Mouse (Mus musculus) embryonic fibroblast, embryonic 13.5 days (primary cell): ENCODE measurements around the gene Akip1.

Experiments
- CTCF ChIP-seq: IDR thresholded peaks from 2 replicates; pipeline ENCODE4 v1.5.1; 2011; ENCODE audit warnings: mild to moderate bottlenecking, control low read depth, low read length, moderate library complexity, borderline replicate concordance; ENCODE audit not compliant: insufficient read depth
- POLR2A ChIP-seq: IDR thresholded peaks from 2 replicates; pipeline ENCODE4 v1.6.1; 2011; ENCODE audit warnings: low read depth, mild to moderate bottlenecking, control low read depth, low read length, moderate library complexity

GRCm38 (mm10) chr7:109694576-109695338 lies 8.7 kb upstream of the Akip1 start:
- TF ChIP-seq POLR2A (no peak), CTCF (no peak)
